Mouse (Mus musculus) hindbrain, embryonic 15.5 days (tissue): Measurements from ENCODE around the gene Gpr150. TPM values are rescaled to one million over a fixed set of nuclear protein-coding genes. Genes with fewer than 3 reads are reported as not detected.

Experiments used
- polyA plus RNA-seq: library from polyadenylated mRNA; unstranded; fragments of >200 nt; fragmentation: Nextera tagmentation; extraction: Ambion mirVana; gene quantifications from 2 replicates; pipeline ENCODE4 v1.2.1, GENCODE M21; 2015

Gpr150 gene
- polyA plus RNA-seq, 1 experiment from 2014 or later: 3.3 TPM

Other genes with a start within 250 kb of the Gpr150 start
- 63.5 and 68.7 TPM in 2 replicates for gene Glrx, start 217.1 kb downstream of the Gpr150 start, polyA plus RNA-seq
- gene Rhobtb3, start 113.1 kb downstream of the Gpr150 start, polyA plus RNA-seq: 21.0 and 22.0 TPM in 2 replicates
- gene Spata9, start 89.8 kb downstream of the Gpr150 start, polyA plus RNA-seq: 2.2 and 2.6 TPM in 2 replicates
- gene Rfesd, start 38.3 kb downstream of the Gpr150 start, polyA plus RNA-seq: 17.2 and 18.5 TPM in 2 replicates
- 3.4 and 4.6 TPM in 2 replicates for gene Arsk, start 41.7 kb upstream of the Gpr150 start, polyA plus RNA-seq
- gene Ttc37, start 41.7 kb upstream of the Gpr150 start, polyA plus RNA-seq: 8.9 and 9.1 TPM in 2 replicates
- 0.58 and 1.3 TPM in 2 replicates for gene Fam81b, start 248.1 kb upstream of the Gpr150 start, polyA plus RNA-seq